Mouse (Mus musculus): Measurements from ENCODE around the gene 3110009E18Rik.

Gene 3110009E18Rik

GRCm38 (mm10) chr1:120101227-120101609 lies 19.8 kb upstream of the 3110009E18Rik start:
- in situ Hi-C loops (cut with MseI, MboI): loop anchor here in 1 of 2 experiments (5.0 kb wide), 1 partner anchor 46 kb away; no protein-coding TSS in a partner anchor

GRCm38 (mm10) chr1:120105556-120105959 lies 15.4 kb upstream of the 3110009E18Rik start:
- in situ Hi-C loops (cut with MseI, MboI): no loop called here

GRCm38 (mm10) chr1:120109741-120110432 lies 11.1 kb upstream of the 3110009E18Rik start:
- in situ Hi-C loops (cut with MseI, MboI): no loop called here

GRCm38 (mm10) chr1:120111766-120112165 lies 9.2 kb upstream of the 3110009E18Rik start:
- in situ Hi-C loops (cut with MseI, MboI): no loop called here

GRCm38 (mm10) chr1:120112251-120113187 lies 8.5 kb upstream of the 3110009E18Rik start:
- in situ Hi-C loops (cut with MseI, MboI): no loop called here

GRCm38 (mm10) chr1:120115671-120116081 lies 5.3 kb upstream of the 3110009E18Rik start:
- in situ Hi-C loops (cut with MseI, MboI): no loop called here

GRCm38 (mm10) chr1:120116106-120116505 lies 4.9 kb upstream of the 3110009E18Rik start:
- in situ Hi-C loops (cut with MseI, MboI): no loop called here

- in situ Hi-C loops (cut with MseI, MboI): no loop called here
Observed at GRCm38 (mm10) chr1:120118854-120119253, 2.1 kb upstream of the 3110009E18Rik start.

GRCm38 (mm10) chr1:120119389-120119788 lies 1.6 kb upstream of the 3110009E18Rik start:
- in situ Hi-C loops (cut with MseI, MboI): no loop called here

GRCm38 (mm10) chr1:120120141-120120968 lies 632 bp upstream of the 3110009E18Rik start:
- in situ Hi-C loops (cut with MseI, MboI): no loop called here

GRCm38 (mm10) chr1:120121930-120122530 lies 1.0 kb downstream of the 3110009E18Rik start:
- in situ Hi-C loops (cut with MseI, MboI): no loop called here

- in situ Hi-C loops (cut with MseI, MboI): no loop called here
Observed at GRCm38 (mm10) chr1:120122634-120123383, 1.8 kb downstream of the 3110009E18Rik start.

- in situ Hi-C loops (cut with MseI, MboI): no loop called here
Observed at GRCm38 (mm10) chr1:120124839-120125238, 3.9 kb downstream of the 3110009E18Rik start.

GRCm38 (mm10) chr1:120125471-120125870 lies 4.5 kb downstream of the 3110009E18Rik start:
- in situ Hi-C loops (cut with MseI, MboI): no loop called here

GRCm38 (mm10) chr1:120126318-120126717 lies 5.3 kb downstream of the 3110009E18Rik start:
- in situ Hi-C loops (cut with MseI, MboI): no loop called here

GRCm38 (mm10) chr1:120132376-120132775 lies 11.4 kb downstream of the 3110009E18Rik start:
- in situ Hi-C loops (cut with MseI, MboI): no loop called here

GRCm38 (mm10) chr1:120135934-120136786 lies 15.2 kb downstream of the 3110009E18Rik start:
- in situ Hi-C loops (cut with MseI, MboI): no loop called here

GRCm38 (mm10) chr1:120138923-120139540 lies 18.0 kb downstream of the 3110009E18Rik start:
- in situ Hi-C loops (cut with MseI, MboI): no loop called here

- in situ Hi-C loops (cut with MseI, MboI): no loop called here
Observed at GRCm38 (mm10) chr1:120140144-120140693, 19.2 kb downstream of the 3110009E18Rik start.
